Mouse (Mus musculus): ENCODE measurements around the gene Igsf21.

DNA sequence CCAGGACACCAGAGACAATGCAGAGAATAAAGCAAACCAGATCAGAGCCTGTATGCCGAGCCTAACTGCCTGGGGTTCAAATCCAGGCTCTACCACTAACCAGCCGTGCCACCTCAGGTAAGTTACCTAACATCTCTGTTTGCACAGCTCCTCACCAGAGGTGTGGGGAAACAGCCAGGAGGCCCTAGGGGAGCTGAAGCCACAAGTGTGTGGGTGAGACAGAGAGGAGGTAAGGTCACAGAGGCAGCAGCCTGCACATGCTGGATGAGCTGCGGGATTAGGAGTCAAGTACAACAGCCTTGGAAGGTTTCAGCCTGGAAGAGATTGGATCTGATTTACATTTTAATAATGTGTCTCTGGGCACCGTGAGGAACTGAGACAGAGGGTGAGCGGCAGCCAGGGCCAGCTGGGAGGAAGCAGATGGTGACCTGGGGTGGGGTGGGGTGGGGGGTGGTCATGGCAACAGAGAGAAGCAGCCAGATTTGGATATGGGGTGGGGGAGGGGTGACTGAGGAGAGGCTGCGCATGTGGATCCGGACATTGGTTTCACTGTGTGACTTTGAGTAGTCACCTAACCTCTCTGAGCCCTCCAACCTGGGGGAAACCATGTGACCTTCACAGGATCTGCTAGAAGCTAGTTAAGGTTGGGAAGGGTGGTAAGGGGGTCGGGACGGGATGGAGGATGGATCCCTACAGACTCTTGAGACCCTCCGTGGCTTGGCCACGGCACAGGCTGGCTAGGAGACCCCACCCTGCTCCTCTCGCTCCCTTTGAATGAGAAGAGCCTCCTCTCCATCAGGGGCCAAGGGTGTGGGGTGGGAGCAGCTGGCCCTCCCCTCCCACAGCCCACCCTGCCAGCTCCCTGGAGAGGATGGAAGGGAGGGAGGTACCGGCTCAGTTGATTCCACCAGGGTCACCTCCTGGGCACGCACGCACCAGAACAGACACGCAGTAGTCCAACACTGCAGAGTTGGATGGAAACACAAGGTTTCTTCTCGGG is 27.4 kb downstream of the Igsf21 start:
- TF ChIP-seq CTCF (IDR thresholded peaks at IDR 0.05; ENCODE audit: low read depth, low read length) (no peak), POLR2A (IDR thresholded peaks at IDR 0.05; ENCODE audit: extremely low read depth, insufficient read depth, low read length) (no peak)
